Comparison of ENCODE assay signal across 8 mouse cellular contexts in the genomic region with DNA sequence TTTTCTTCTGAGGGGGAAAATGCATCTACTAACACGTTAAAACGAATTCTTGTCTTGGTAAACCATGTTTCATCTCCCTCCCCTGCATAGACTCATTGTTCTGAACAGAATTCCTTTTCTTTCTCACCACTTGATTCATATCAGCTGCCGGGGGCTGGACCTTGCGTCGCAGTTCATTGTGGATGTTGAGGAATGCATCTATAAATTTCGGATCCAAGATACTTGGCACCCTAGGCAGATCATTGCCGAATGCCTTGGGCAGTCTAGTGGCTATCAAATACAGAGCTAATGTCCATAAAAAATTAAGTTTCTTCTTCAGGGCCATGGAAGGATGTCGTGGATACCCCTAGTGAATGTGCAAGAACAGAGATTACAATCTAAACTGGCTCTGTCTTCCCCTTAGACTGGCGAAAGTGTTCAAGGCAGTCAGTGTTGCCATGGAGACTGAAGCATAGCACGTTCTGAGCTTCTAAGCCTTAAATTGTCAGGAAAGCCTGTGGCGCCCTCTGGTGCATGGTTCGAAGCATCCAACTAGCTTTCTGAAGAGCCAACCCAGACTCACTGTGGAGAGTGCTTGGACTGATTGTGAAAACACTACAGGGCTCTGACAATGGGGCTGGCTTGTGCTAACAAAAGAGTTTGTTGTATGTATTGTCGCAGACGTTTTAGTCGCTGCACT. TPM values are rescaled to one million over a fixed set of nuclear protein-coding genes. Genes with fewer than 3 reads are reported as not detected.
A peak's percentile ranks its signal among the peaks of the same experiment; 100 is the strongest.
DNase-seq lines count a peak whose midpoint lies in the region; ATAC-seq and TF ChIP-seq lines count a peak whose summit lies in the region.
"Not testable (repeated sequence)": the region's sequence is repeated elsewhere in the genome, so short reads cannot be mapped to it uniquely, and the experiment has no call there.

A gene (minus strand): TSS at position 446 of the 679 bp plus-strand sequence.

- H3K4me1 ChIP-seq in bone marrow macrophage, adult 2 months (ENCODE audit: control insufficient read depth, insufficient read depth, low read length); embryonic facial prominence, embryonic 15.5 days; heart, embryonic 12.5 days (replicated peaks); kidney, postnatal 0 days (replicated peaks; ENCODE audit: insufficient read depth, low read length); limb, embryonic 15.5 days; midbrain, postnatal 0 days (ENCODE audit: insufficient read depth, low read length): not testable (repeated sequence)

- H3K79me3 ChIP-seq in C2C12 (ENCODE audit: low read depth): not testable (repeated sequence)

- H3K36me3 ChIP-seq in C2C12 (ENCODE audit: control insufficient read depth, insufficient read depth); embryonic facial prominence, embryonic 15.5 days; heart, embryonic 12.5 days; kidney, postnatal 0 days (ENCODE audit: insufficient read depth, low read length); limb, embryonic 15.5 days; midbrain, postnatal 0 days (ENCODE audit: insufficient read depth, low read length): not testable (repeated sequence)

- ATAC-seq in embryonic facial prominence, embryonic 15.5 days (ENCODE audit: insufficient number of reproducible peaks, low FRiP score, low TSS enrichment, low read depth): 0 out of 2 replicates have a peak, but pooled peaks have one; percentile 39
- ATAC-seq in heart, embryonic 12.5 days (ENCODE audit: insufficient number of reproducible peaks, low FRiP score): 0 out of 2 replicates have a peak, but pooled peaks have one; percentile 48
- peak; percentile 88 for ATAC-seq in kidney, postnatal 0 days (replicated peaks; ENCODE audit: low FRiP score, low read depth)
- ATAC-seq in limb, embryonic 15.5 days (ENCODE audit: insufficient number of reproducible peaks, low FRiP score, low TSS enrichment, low read depth): peak; percentile 58; the same call in 1 of the 2 replicates
- peak; percentile 94 for ATAC-seq in midbrain, postnatal 0 days (ENCODE audit: low FRiP score)

- H3K9me3 ChIP-seq in embryonic facial prominence, embryonic 15.5 days (replicated peaks); heart, embryonic 12.5 days (replicated peaks); kidney, postnatal 0 days (replicated peaks; ENCODE audit: low read length); limb, embryonic 15.5 days; midbrain, postnatal 0 days (ENCODE audit: low read length): not testable (repeated sequence)

- 22% methylated on average over 15 of the region's 15 CpGs for WGBS in embryonic facial prominence, embryonic 15.5 days
- WGBS in heart, embryonic 12.5 days: 29% methylated on average over 15 of the region's 15 CpGs
- WGBS in kidney, postnatal 0 days: 16% methylated on average over 15 of the region's 15 CpGs
- 21% methylated on average over 15 of the region's 15 CpGs for WGBS in limb, embryonic 15.5 days
- WGBS in midbrain, postnatal 0 days: 5% methylated on average over 15 of the region's 15 CpGs

- H3ac ChIP-seq in C2C12 (ENCODE audit: control insufficient read depth, insufficient read length, low read depth): not testable (repeated sequence)

- H3K79me2 ChIP-seq in C2C12 (ENCODE audit: control insufficient read depth, insufficient read depth): not testable (repeated sequence)

- H3K27me3 ChIP-seq in C2C12 (ENCODE audit: control insufficient read depth, insufficient read depth, insufficient read length); embryonic facial prominence, embryonic 15.5 days; heart, embryonic 12.5 days (replicated peaks); kidney, postnatal 0 days (ENCODE audit: insufficient read depth, low read length); limb, embryonic 15.5 days; midbrain, postnatal 0 days (ENCODE audit: insufficient read depth, low read length): not testable (repeated sequence)

- H3K4me3 ChIP-seq in C2C12 (ENCODE audit: insufficient read depth, poor library complexity, severe bottlenecking); bone marrow macrophage, adult 2 months (ENCODE audit: insufficient read depth, low read length); embryonic facial prominence, embryonic 15.5 days (replicated peaks); heart, embryonic 12.5 days; kidney, postnatal 0 days (replicated peaks; ENCODE audit: low read depth, low read length); limb, embryonic 15.5 days: not testable (repeated sequence)
- H3K4me3 ChIP-seq in midbrain, postnatal 0 days (ENCODE audit: low read depth, low read length): peak within 1 kb of the TSS; percentile 15; the same call in 1 of the 2 replicates

- peak; percentile 94 for DNase-seq in kidney, postnatal 0 days (ENCODE audit: low spot score)
- peak; percentile 99 for DNase-seq in midbrain, postnatal 0 days (ENCODE audit: low spot score)
- DNase-seq in spleen, postnatal 10 days (ENCODE audit: low spot score in 2 of 2): peak; percentile 8 to 72

- not testable (repeated sequence) for H3K27ac ChIP-seq in bone marrow macrophage, adult 2 months (ENCODE audit: insufficient read depth, low read depth, low read length); embryonic facial prominence, embryonic 15.5 days (replicated peaks); heart, embryonic 12.5 days (ENCODE audit: poor library complexity, severe bottlenecking); kidney, postnatal 0 days; limb, embryonic 15.5 days
- H3K27ac ChIP-seq in midbrain, postnatal 0 days (ENCODE audit: low read depth, low read length): peak within 1 kb of the TSS; percentile 43; the same call in 1 of the 2 replicates

- H3K4me2 ChIP-seq in embryonic facial prominence, embryonic 15.5 days (replicated peaks): not testable (repeated sequence)
- 0 out of 2 replicates have a peak within 1 kb of the TSS, but pooled peaks have one; percentile 19 for H3K4me2 ChIP-seq in heart, embryonic 12.5 days
- H3K4me2 ChIP-seq in kidney, postnatal 0 days (ENCODE audit: low read length): peak within 1 kb of the TSS; percentile 28; the same call in 1 of the 2 replicates
- peak within 1 kb of the TSS; percentile 25; the same call in 1 of the 2 replicates for H3K4me2 ChIP-seq in limb, embryonic 15.5 days
- peak within 1 kb of the TSS; percentile 40 for H3K4me2 ChIP-seq in midbrain, postnatal 0 days (ENCODE audit: low read depth, low read length, poor library complexity, severe bottlenecking)

- not testable (repeated sequence) for H3K9ac ChIP-seq in embryonic facial prominence, embryonic 15.5 days; heart, embryonic 12.5 days; kidney, postnatal 0 days (ENCODE audit: low read depth, low read length); limb, embryonic 15.5 days; midbrain, postnatal 0 days (replicated peaks; ENCODE audit: low read length, poor library complexity, severe bottlenecking)

- TF ChIP-seq CTCF in C2C12 (IDR thresholded peaks at IDR 0.05; ENCODE audit: control insufficient read depth, insufficient read depth, insufficient read length): peak; percentile 39
- TF ChIP-seq CTCF in bone marrow macrophage, adult 2 months (IDR thresholded peaks at IDR 0.05; ENCODE audit: low read depth, low read length): peak; percentile 54
- TF ChIP-seq CTCF in kidney, postnatal 0 days (IDR thresholded peaks at IDR 0.05; ENCODE audit: low read depth): peak; percentile 93
- peak; percentile 97 for TF ChIP-seq CTCF in midbrain, postnatal 0 days (IDR thresholded peaks at IDR 0.05)

- not testable (repeated sequence) for TF ChIP-seq POLR2A in bone marrow macrophage, adult 2 months (IDR thresholded peaks at IDR 0.05; ENCODE audit: borderline replicate concordance, low read depth, low read length)

RNA-seq across cellular contexts. Expression of the gene that starts here (rescaled TPM):
- polyA plus RNA-seq in C2C12 (2012; fragmentation: generic; extraction: Trizol): not detected
- polyA plus RNA-seq in bone marrow macrophage, adult 2 months (2012; ENCODE audit: insufficient read depth, insufficient read length, missing spikeins): not detected in 2 replicates
- polyA plus RNA-seq in embryonic facial prominence, embryonic 15.5 days (2015; fragmentation: Nextera tagmentation; extraction: Ambion mirVana): 0.44 TPM in 1 of 2 replicates, not detected in the other
- polyA plus RNA-seq in heart, embryonic 12.5 days (2016; fragmentation: Nextera tagmentation; extraction: Ambion mirVana): not detected in 2 replicates
- not detected in 2 replicates for polyA plus RNA-seq in kidney, postnatal 0 days (2015; fragmentation: Nextera tagmentation; extraction: Ambion mirVana)
- polyA plus RNA-seq in limb, embryonic 15.5 days (2015; fragmentation: Nextera tagmentation; extraction: Ambion mirVana): not detected in 2 replicates
- total RNA-seq in midbrain, postnatal 0 days (2014; rRNA removed): 0.61 and 1.6 TPM in 2 replicates
- 0.58 and 0.59 TPM in 2 replicates for polyA plus RNA-seq in midbrain, postnatal 0 days (2015; fragmentation: Nextera tagmentation; extraction: Ambion mirVana)

Comparison
In these comparisons a context has a peak if more than half of its experiments do, and no peak if none do; other contexts are left out.
1. Peak in ATAC-seq in embryonic facial prominence, embryonic 15.5 days; RNA of the gene not detected or under 1 TPM.
2. Peak in ATAC-seq and H3K4me2 ChIP-seq in heart, embryonic 12.5 days; RNA of the gene not detected or under 1 TPM.
3. Peak in DNase-seq, ATAC-seq and H3K4me2 ChIP-seq in kidney, postnatal 0 days; RNA of the gene not detected or under 1 TPM.
4. Peak in ATAC-seq and H3K4me2 ChIP-seq in limb, embryonic 15.5 days; RNA of the gene not detected or under 1 TPM.
5. CTCF ChIP-seq: peak in every context shown above with its lines; median percentile 97 in midbrain, postnatal 0 days; 93 in kidney, postnatal 0 days; 54 in bone marrow macrophage, adult 2 months; 39 in C2C12.
6. ATAC-seq: peak in every context shown above with its lines; median percentile 94 in midbrain, postnatal 0 days; 88 in kidney, postnatal 0 days; 58 in limb, embryonic 15.5 days; 48 in heart, embryonic 12.5 days; 39 in embryonic facial prominence, embryonic 15.5 days.
7. DNase-seq: peak in every context shown above with its lines; median percentile 99 in midbrain, postnatal 0 days; 94 in kidney, postnatal 0 days; 40 in spleen, postnatal 10 days.